Mouse (Mus musculus) T-helper 1 cell (primary cell): ENCODE data around the gene Fancc.

ENCODE experiments used
- in situ Hi-C: fragments of 300-600 bp; cut with MboI, MseI; formaldehyde crosslinking; loops from one replicate; pipeline ENCODE4 v1.15.1; 2025; ENCODE audit warnings: high pct_unique_total_duplicates

Fancc gene

DNA sequence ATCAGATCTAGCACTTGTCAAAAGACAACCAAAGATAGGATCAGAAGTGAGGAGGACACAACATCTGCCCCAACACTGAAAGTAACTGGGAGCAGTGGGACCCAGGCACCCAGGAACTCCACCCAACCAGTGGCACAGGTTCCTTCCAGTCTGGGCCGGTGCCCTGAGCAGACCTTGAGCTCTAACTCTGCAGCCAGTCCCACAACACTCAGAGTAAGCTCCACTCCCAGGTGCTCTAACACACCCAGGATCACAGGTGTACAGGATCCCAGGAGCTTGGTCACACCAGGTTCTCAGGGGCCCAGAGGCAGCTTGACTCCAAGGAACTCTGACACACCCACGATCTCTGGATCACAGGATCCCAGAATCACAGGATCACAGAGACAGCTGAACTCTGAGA is 74.0 kb downstream of the Fancc start:
- in situ Hi-C loops = no loop called here

DNA sequence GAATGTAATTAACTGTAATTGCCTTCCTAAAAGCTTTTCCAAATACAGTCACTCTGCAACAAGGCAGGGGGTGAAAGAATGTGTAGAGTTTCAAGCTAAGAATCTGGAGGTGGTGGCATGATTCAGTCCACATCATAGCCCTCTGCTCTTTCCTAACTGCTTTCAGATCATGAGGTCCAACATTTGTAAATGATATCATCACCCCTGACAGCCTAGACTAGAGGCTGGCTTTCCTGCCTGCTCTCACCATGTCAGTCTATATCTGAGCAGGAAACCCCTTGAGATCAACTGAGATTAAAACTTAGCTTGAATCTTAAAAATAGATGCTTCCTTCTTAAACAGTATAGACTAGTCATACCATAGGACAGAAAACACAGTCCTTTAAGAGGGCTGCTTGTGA is 75.9 kb downstream of the Fancc start:
- in situ Hi-C loops = no loop called here

- in situ Hi-C loops = no loop called here
Measured at GRCm38 (mm10) chr13:63418148-63418547, 78.9 kb downstream of the Fancc start.

DNA sequence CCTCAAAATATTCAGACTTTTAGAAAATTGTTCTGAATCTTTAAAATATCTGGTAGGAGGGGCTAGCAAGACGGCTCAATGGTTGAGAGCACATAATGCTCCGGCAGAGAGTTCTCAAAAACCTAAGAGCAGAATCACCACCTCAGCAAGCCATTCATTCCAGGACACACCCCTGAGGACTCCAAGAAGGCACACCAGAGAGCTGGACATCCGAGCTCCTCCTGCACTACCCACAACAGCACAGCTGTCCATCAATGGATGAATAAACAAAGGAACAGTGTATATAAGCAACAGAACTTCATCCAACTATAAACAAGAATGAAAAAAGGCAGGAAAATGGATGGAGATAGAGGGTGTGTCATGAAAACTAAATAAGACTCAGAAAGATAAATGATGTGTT is 80.3 kb downstream of the Fancc start:
- in situ Hi-C loops = no loop called here

- in situ Hi-C loops = no loop called here
Measured at GRCm38 (mm10) chr13:63412662-63413061, 84.4 kb downstream of the Fancc start.

DNA sequence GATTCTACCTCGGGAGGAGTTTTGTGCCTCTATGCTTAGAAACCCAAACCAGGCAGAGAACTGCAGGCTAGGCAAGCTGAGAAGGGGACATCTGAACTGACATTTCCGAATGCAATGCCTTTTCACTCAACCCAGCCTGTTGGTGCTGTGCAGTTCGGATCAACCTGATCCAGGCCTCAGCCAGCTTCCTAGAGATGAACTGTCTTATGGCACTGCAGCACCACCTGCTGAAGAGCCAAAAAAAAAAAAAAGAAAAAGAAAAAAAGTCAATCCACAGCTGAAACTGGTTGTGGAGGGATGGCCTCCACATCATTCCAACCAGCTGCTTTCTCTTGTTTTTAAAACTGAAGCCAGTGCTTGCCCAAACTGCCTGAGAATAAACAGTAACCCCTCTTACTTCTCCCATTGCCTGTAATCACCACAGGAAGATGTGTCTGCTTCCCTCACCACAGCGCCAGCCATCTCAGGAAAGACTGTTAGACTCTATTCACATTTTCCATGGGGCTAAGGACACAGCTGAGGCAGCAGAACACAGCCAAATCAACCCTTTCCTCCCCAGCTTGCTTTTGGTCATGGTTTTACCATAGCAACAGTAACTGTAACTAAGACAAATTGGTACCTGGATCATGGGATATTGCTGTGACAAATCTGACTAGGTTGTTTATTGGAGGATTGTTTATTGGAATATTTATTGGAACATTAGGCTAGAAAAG is 85.6 kb downstream of the Fancc start:
- in situ Hi-C loops = no loop called here

DNA sequence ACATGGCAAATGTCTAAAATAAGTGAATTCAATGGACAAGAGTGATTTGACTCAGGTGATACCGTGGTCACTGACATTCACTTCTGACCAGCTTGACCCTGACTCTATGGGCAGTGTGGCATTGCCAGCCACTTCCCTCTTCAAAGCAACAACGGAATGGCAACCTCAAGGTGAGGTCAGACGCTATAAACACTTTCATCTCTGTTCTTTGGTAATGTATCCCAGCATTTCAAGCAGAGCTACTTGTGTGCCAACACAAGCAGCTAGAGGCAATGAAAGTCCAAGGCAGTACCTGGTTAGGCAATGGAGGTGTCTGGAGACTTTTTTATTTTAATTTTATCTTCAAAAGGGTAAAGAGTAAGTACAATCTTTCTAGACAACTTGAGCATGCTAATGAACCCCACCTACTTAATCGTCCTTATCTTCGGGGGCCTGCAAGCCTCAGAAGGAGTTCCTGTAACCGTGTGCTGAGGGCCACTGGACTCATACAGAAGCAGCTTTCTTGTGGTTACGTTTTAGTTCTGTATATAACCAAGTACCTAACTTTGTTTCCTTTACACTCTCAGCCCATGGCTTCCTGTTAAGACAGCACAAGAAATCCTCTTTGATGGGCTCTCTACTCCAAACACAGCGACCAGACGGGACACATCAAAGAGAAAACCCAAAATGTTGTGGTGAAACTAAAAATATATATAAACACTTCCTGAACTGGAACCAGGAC is 86.3 kb downstream of the Fancc start:
- in situ Hi-C loops = no loop called here

GRCm38 (mm10) chr13:63405151-63405550 is 91.9 kb downstream of the Fancc start:
- in situ Hi-C loops = no loop called here

GRCm38 (mm10) chr13:63404657-63405056 is 92.4 kb downstream of the Fancc start:
- in situ Hi-C loops = no loop called here

GRCm38 (mm10) chr13:63402823-63403222 is 94.3 kb downstream of the Fancc start:
- in situ Hi-C loops = no loop called here

DNA sequence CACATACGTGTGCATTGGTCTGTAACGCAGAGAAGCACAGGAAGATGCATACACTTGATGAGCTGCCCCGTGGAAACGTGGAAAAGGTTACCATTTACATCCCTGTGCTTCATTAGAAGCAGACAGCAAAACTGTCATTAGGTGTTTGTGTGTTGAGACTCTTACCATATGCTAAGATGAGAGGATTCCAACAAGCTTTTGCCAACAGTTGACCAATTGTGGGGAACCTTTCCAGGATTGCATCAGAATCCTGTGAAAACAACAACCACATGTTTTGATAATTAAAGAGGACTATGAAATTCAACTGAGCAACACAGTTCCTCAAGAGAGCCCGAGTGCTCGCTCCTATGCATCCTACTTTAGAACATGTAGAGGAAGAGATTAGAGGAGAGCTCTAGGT is 97.0 kb downstream of the Fancc start:
- in situ Hi-C loops = no loop called here

GRCm38 (mm10) chr13:63397420-63397819 is 99.7 kb downstream of the Fancc start:
- in situ Hi-C loops = no loop called here

DNA sequence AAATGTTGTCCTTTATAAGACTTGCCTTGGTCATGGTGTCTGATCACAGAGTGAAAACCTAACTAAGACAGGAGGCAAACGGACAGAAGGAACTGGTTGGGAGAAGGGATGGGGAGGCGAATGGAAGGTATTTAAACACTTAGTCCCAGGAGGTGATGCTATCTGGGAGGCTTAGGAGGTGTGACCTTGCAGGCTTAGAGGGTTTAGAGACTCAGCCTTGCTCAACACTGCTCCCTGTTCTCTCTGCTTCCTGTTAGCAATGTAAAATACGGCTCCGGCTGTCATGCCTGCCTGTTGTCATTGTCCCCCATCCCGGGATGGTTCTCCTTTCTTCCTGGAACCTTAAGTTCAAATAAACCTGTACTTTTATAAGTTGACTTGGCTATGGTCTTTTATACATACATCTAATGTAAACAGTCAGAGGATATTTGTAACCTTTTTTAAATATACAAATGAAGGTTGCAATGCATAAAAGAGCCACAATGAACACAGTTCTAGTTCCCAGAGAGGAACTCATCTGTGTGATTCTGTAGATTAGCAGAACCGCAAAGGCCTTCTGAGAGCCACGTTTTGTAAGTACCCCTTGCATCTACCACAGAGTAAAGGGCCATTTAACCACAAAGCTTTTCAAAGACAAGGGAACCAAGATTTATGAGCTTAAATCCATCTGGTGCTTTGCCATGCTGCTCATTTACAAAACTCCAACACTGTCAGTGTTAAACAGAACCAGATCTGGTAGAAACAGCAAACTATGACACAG is 102.6 kb downstream of the Fancc start:
- in situ Hi-C loops = no loop called here

DNA sequence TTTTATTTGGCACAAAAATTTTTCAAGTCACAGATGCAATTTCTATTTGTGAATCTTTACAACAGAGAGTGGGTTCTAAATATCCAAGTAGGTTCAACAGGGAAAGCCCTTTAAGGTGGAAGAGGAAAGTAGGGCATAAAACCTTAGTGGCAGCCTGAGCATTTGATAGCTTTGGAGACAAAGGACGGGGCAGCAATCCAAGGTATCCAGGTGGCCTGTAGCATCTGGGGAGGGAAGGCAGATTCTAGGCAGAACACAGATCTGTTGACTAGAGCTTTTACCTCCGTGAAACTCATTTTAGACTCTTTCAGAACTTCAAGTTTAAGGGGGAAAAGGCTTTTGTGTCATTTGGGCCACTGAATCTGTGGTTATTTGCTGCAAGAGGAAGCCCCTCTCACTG is 111.8 kb downstream of the Fancc start:
- in situ Hi-C loops = no loop called here

DNA sequence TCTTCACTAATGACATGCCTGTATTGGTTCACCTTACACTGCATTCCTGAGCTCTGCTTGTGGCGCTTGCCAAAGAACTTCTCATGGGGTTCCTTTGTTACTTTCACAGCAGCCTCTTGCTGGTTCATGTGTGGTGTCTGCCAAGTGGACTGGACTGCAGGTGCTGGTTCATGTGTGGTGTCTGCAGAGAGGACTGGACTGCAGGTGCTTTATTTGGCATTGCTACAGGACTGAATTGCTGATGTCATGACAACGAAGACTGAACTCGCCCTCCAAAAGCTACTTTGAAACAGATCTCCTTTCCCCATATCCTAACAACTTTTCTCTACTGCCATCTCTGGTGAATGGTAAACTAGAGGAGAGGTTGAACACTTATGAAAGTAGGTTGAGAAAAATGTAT is 112.3 kb downstream of the Fancc start:
- in situ Hi-C loops = no loop called here

GRCm38 (mm10) chr13:63382206-63382605 is 114.9 kb downstream of the Fancc start:
- in situ Hi-C loops = no loop called here

DNA sequence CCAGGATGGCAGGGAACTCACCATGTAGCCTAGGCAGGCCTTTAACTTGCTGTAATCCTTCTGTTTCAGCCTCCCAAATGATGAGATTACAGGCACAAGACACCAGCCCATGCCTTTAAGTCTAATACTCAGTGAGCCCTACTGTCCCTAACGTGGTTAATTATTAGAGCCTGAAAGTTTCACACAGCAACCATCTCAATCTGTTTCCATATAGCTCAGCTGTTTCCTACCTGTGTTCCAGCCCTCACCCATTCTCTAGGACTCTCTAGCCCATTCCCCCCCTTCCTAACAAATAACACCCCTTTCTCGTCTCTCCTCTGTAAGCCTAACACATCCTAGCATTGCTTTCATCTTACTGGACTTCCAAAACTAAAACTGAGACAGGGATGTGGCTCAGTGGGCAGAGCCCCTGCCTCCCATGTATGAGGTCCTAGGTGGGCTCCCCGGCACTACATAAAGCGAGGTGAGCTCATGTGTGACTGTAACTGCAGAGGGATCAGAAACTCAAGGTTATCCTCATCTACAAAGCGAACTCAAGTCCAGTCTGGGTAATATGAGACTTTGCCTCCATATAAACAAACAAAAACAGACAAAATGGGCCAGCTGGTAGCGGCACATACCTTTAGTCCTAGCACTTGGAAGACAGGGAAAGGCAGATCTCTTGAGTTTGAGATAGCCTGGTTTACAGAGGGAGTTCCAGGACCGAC is 123.5 kb downstream of the Fancc start:
- in situ Hi-C loops = no loop called here

GRCm38 (mm10) chr13:63361755-63362154 is 135.3 kb downstream of the Fancc start:
- in situ Hi-C loops = no loop called here

GRCm38 (mm10) chr13:63360111-63360885 is 136.8 kb downstream of the Fancc start:
- in situ Hi-C loops = no loop called here

DNA sequence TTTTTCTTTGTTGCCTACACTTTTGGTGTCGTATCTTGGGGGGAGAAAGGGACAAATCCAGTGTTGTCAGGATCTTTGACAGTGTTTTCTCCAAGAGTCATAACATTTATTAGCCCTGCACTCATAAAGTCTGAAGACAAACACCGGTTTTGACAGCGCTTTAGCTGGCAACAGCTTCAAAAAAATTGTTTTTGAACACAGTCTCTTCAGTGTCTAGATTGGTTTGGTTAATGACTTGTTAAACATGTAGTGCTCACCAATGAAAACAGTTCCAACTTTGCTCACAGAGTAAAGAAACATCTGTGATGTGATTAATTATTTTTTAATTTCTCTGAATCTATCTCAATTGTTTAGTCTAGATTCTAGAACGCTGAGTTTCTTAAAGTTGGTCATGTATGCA is 137.7 kb downstream of the Fancc start:
- in situ Hi-C loops = no loop called here

DNA sequence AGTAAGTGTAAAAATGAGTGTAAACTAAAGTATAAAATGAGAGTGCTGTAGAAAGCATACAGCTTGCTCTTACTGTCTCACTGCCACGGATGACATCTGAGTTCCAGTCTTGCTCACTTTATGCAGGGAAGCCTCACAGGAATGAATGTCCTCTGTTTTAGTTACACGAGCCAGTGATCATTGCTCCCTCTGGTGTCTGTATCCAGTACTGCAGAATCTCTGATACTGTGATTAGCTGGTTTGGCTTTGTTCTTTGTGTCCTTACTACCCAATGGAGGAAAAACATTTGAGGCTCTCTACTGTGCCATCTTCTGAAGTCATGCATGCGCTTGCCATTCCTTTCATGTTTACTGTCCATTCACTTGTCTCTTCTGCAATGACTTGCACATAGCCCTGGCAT is 140.5 kb downstream of the Fancc start:
- in situ Hi-C loops = no loop called here
